Mouse (Mus musculus): ENCODE results near the gene Tnfsf14. TPM values are rescaled to one million over a fixed set of nuclear protein-coding genes. Genes with fewer than 3 reads are reported as not detected.

The Tnfsf14 gene
- total and polyA plus RNA-seq, 3 experiments: 0.11 to 0.18 (median 0.13) TPM

GRCm38 (mm10) chr17:57148994-57149803, 44.8 kb downstream of the Tnfsf14 start, which contains the start of gene Cd70:
Gene Cd70, minus strand, starts transcription at chr17:57149777.
- intact Hi-C loops (cut with DNase I): no loop called here
- Histone ChIP-seq H3K79me2 (replicated peaks; ENCODE audit: control insufficient read depth, insufficient read depth, low read length) (no peaks in the 10 kb centered on the region), H3K27me3 (ENCODE audit: control insufficient read depth, insufficient read depth, low read length) (peaks cover 11% of the 10 kb centered on the region), H3K9ac (ENCODE audit: low read depth, low read length) (no peak within 1 kb of the TSS), H3K27ac (no peak within 1 kb of the TSS), H3K36me3 (ENCODE audit: control insufficient read depth, insufficient read depth, low read length) (no peaks in the 10 kb centered on the region), H3K4me1 (ENCODE audit: control insufficient read depth, insufficient read depth, low read length) (no peaks in the 10 kb centered on the region), H3K4me3 (no peak within 1 kb of the TSS)
- TF ChIP-seq EP300 (IDR thresholded peaks at IDR 0.05; ENCODE audit: insufficient read depth, low read depth, low read length) (no peak), CTCF (IDR thresholded peaks at IDR 0.05) (no peak), POLR2A (IDR thresholded peaks at IDR 0.05; ENCODE audit: insufficient read depth, low read depth, low read length) (no peak)
- DNase-seq: no peak
- WGBS: 4% methylated on average over 39 of the region's 39 CpGs

- H3K4me1 ChIP-seq (ENCODE audit: control insufficient read depth, insufficient read depth, low read length): no peaks in the 10 kb centered on the region
- no peak for DNase-seq
- no peak overlapping the region for H3K9ac ChIP-seq (ENCODE audit: low read depth, low read length)
- no peak overlapping the region for H3K4me3 ChIP-seq
- 66% methylated on average over 4 of the region's 4 CpGs for WGBS
- no peaks in the 10 kb centered on the region for H3K79me2 ChIP-seq (replicated peaks; ENCODE audit: control insufficient read depth, insufficient read depth, low read length)
- intact Hi-C loops (cut with DNase I): no loop called here
- H3K36me3 ChIP-seq (ENCODE audit: control insufficient read depth, insufficient read depth, low read length): no peaks in the 10 kb centered on the region
- TF ChIP-seq CTCF (IDR thresholded peaks at IDR 0.05) (no peak), POLR2A (IDR thresholded peaks at IDR 0.05; ENCODE audit: insufficient read depth, low read depth, low read length) (no peak), EP300 (IDR thresholded peaks at IDR 0.05; ENCODE audit: insufficient read depth, low read depth, low read length) (no peak)
- H3K27ac ChIP-seq: no peak overlapping the region
- H3K27me3 ChIP-seq (ENCODE audit: control insufficient read depth, insufficient read depth, low read length): peaks cover 11% of the 10 kb centered on the region
These were observed 45.6 kb downstream of the Tnfsf14 start for GRCm38 (mm10) chr17:57148343-57148742.

- H3K27me3 ChIP-seq (ENCODE audit: control insufficient read depth, insufficient read depth, low read length): peaks cover 7% of the 10 kb centered on the region
- 79% methylated on average over 1 of the region's 1 CpGs for WGBS
- intact Hi-C loops (cut with DNase I): no loop called here
These were observed 48.9 kb downstream of the Tnfsf14 start for GRCm38 (mm10) chr17:57145115-57145514.

GRCm38 (mm10) chr17:57143704-57144103, 50.3 kb downstream of the Tnfsf14 start:
- intact Hi-C loops (cut with DNase I): no loop called here
- Histone ChIP-seq H3K27me3 (ENCODE audit: control insufficient read depth, insufficient read depth, low read length) (peaks cover 4% of the 10 kb centered on the region; the same call in 1 of the 2 replicates), H3K36me3 (ENCODE audit: control insufficient read depth, insufficient read depth, low read length) (no peaks in the 10 kb centered on the region), H3K4me3 (no peak overlapping the region), H3K27ac (no peak overlapping the region), H3K4me1 (ENCODE audit: control insufficient read depth, insufficient read depth, low read length) (no peaks in the 10 kb centered on the region), H3K79me2 (replicated peaks; ENCODE audit: control insufficient read depth, insufficient read depth, low read length) (no peaks in the 10 kb centered on the region), H3K9ac (ENCODE audit: low read depth, low read length) (no peak overlapping the region)
- no peak for DNase-seq
- TF ChIP-seq EP300 (IDR thresholded peaks at IDR 0.05; ENCODE audit: insufficient read depth, low read depth, low read length) (no peak), CTCF (IDR thresholded peaks at IDR 0.05) (no peak), POLR2A (IDR thresholded peaks at IDR 0.05; ENCODE audit: insufficient read depth, low read depth, low read length) (no peak)
- 60% methylated on average over 3 of the region's 3 CpGs for WGBS

More at GRCm38 (mm10) chr17:57145115-57145514, 48.9 kb downstream of the Tnfsf14 start:
- Histone ChIP-seq H3K27ac (no peak overlapping the region), H3K36me3 (ENCODE audit: control insufficient read depth, insufficient read depth, low read length) (no peaks in the 10 kb centered on the region), H3K9ac (ENCODE audit: low read depth, low read length) (no peak overlapping the region), H3K4me1 (ENCODE audit: control insufficient read depth, insufficient read depth, low read length) (no peaks in the 10 kb centered on the region), H3K4me3 (no peak overlapping the region), H3K79me2 (replicated peaks; ENCODE audit: control insufficient read depth, insufficient read depth, low read length) (no peaks in the 10 kb centered on the region)
- no peak for DNase-seq
- TF ChIP-seq POLR2A (IDR thresholded peaks at IDR 0.05; ENCODE audit: insufficient read depth, low read depth, low read length): no peak
- TF ChIP-seq EP300 (IDR thresholded peaks at IDR 0.05; ENCODE audit: insufficient read depth, low read depth, low read length): no peak
- TF ChIP-seq CTCF (IDR thresholded peaks at IDR 0.05): no peak

GRCm38 (mm10) chr17:57139708-57140107, 54.3 kb downstream of the Tnfsf14 start:
- no peaks in the 10 kb centered on the region for H3K36me3 ChIP-seq (ENCODE audit: control insufficient read depth, insufficient read depth, low read length)
- no peak overlapping the region for H3K27ac ChIP-seq
- H3K9ac ChIP-seq (ENCODE audit: low read depth, low read length): no peak overlapping the region
- intact Hi-C loops (cut with DNase I): no loop called here
- no peak overlapping the region for H3K4me3 ChIP-seq
- H3K79me2 ChIP-seq (replicated peaks; ENCODE audit: control insufficient read depth, insufficient read depth, low read length): no peaks in the 10 kb centered on the region
- DNase-seq: no peak
- no peaks in the 10 kb centered on the region for H3K4me1 ChIP-seq (ENCODE audit: control insufficient read depth, insufficient read depth, low read length)
- WGBS: 71% methylated on average over 3 of the region's 3 CpGs
- TF ChIP-seq CTCF (IDR thresholded peaks at IDR 0.05) (no peak), EP300 (IDR thresholded peaks at IDR 0.05; ENCODE audit: insufficient read depth, low read depth, low read length) (no peak), POLR2A (IDR thresholded peaks at IDR 0.05; ENCODE audit: insufficient read depth, low read depth, low read length) (no peak)
- H3K27me3 ChIP-seq (ENCODE audit: control insufficient read depth, insufficient read depth, low read length): no peaks in the 10 kb centered on the region

Small RNA genes lying within 50 kb of the gene (microRNA-seq; reads per million reads assigned to microRNA genes)
- gene Mir6978: 0 reads per million in 2 experiments

Other genes with a start within 250 kb of the Tnfsf14 start
- not detected for gene Acer1, start 212.1 kb downstream of the Tnfsf14 start, total RNA-seq (2021)
- not detected in 2 replicates for gene Acer1, start 212.1 kb downstream of the Tnfsf14 start, polyA plus RNA-seq (2012; rRNA removed)
- gene Clpp, start 203.9 kb downstream of the Tnfsf14 start, total RNA-seq (2021): 10 to 100 TPM; 72.1 to 84.9 TPM
- 150 and 155 TPM in 2 replicates for gene Clpp, start 203.9 kb downstream of the Tnfsf14 start, polyA plus RNA-seq (2012; rRNA removed)
- 10 to 100 TPM; 65.3 to 72.8 TPM for gene Alkbh7, start 196.8 kb downstream of the Tnfsf14 start, total RNA-seq (2021)
- gene Alkbh7, start 196.8 kb downstream of the Tnfsf14 start, polyA plus RNA-seq (2012; rRNA removed): 74.5 and 90.8 TPM in 2 replicates
- not detected for gene Pspn, start 194.2 kb downstream of the Tnfsf14 start, total RNA-seq (2021)
- gene Pspn, start 194.2 kb downstream of the Tnfsf14 start, polyA plus RNA-seq (2012; rRNA removed): not detected in 2 replicates
- 10 to 100 TPM; 20.7 TPM for gene Gtf2f1, start 182.9 kb downstream of the Tnfsf14 start, total RNA-seq (2021)
- 12.3 and 14.3 TPM in 2 replicates for gene Gtf2f1, start 182.9 kb downstream of the Tnfsf14 start, polyA plus RNA-seq (2012; rRNA removed)
- under 1 TPM in 1 of 2 experiments, not detected in 1; 0.18 TPM for gene Gm17949, start 182.7 kb downstream of the Tnfsf14 start, total RNA-seq (2021)
- gene Gm17949, start 182.7 kb downstream of the Tnfsf14 start, polyA plus RNA-seq (2012; rRNA removed): not detected in 2 replicates
- gene Khsrp, start 162.7 kb downstream of the Tnfsf14 start, total RNA-seq (2021): 10 to 100 TPM; 42.6 to 44.5 TPM
- gene Khsrp, start 162.7 kb downstream of the Tnfsf14 start, polyA plus RNA-seq (2012; rRNA removed): 35.7 and 36.5 TPM in 2 replicates
- not detected for gene Slc25a41, start 152.5 kb downstream of the Tnfsf14 start, total RNA-seq (2021)
- gene Slc25a41, start 152.5 kb downstream of the Tnfsf14 start, polyA plus RNA-seq (2012; rRNA removed): 0.18 TPM in 1 of 2 replicates, not detected in the other
- not detected for gene Crb3, start 135.1 kb downstream of the Tnfsf14 start, total RNA-seq (2021)
- 0.26 and 1.2 TPM in 2 replicates for gene Crb3, start 135.1 kb downstream of the Tnfsf14 start, polyA plus RNA-seq (2012; rRNA removed)
- 10 to 100 TPM; 63.5 to 70.9 TPM for gene Slc25a23, start 134.3 kb downstream of the Tnfsf14 start, total RNA-seq (2021)
- 67.5 and 72.4 TPM in 2 replicates for gene Slc25a23, start 134.3 kb downstream of the Tnfsf14 start, polyA plus RNA-seq (2012; rRNA removed)
- 1 to 10 TPM; 1.1 to 2.0 TPM for gene Dennd1c, start 115.7 kb downstream of the Tnfsf14 start, total RNA-seq (2021)
- 5.1 and 6.0 TPM in 2 replicates for gene Dennd1c, start 115.7 kb downstream of the Tnfsf14 start, polyA plus RNA-seq (2012; rRNA removed)
- 1 to 10 TPM; 1.5 to 2.7 TPM for gene Tubb4a, start 106.4 kb downstream of the Tnfsf14 start, total RNA-seq (2021)
- 4.0 and 6.1 TPM in 2 replicates for gene Tubb4a, start 106.4 kb downstream of the Tnfsf14 start, polyA plus RNA-seq (2012; rRNA removed)
- under 1 TPM; 0.26 to 0.80 TPM for gene Tnfsf9, start 88.9 kb downstream of the Tnfsf14 start, total RNA-seq (2021)
- gene Tnfsf9, start 88.9 kb downstream of the Tnfsf14 start, polyA plus RNA-seq (2012; rRNA removed): 0.67 and 1.2 TPM in 2 replicates
- gene Cd70, start 44.4 kb downstream of the Tnfsf14 start, total RNA-seq (2021): not detected
- gene Cd70, start 44.4 kb downstream of the Tnfsf14 start, polyA plus RNA-seq (2012; rRNA removed): not detected in 2 replicates
- 10 to 100 TPM; 91.5 to 91.6 TPM for gene C3, start 34.0 kb upstream of the Tnfsf14 start, total RNA-seq (2021)
- 119 and 160 TPM in 2 replicates for gene C3, start 34.0 kb upstream of the Tnfsf14 start, polyA plus RNA-seq (2012; rRNA removed)
- 10 to 100 TPM; 27.8 to 32.7 TPM for gene Gpr108, start 54.3 kb upstream of the Tnfsf14 start, total RNA-seq (2021)
- 37.9 and 48.3 TPM in 2 replicates for gene Gpr108, start 54.3 kb upstream of the Tnfsf14 start, polyA plus RNA-seq (2012; rRNA removed)
- gene Trip10, start 55.3 kb upstream of the Tnfsf14 start, total RNA-seq (2021): 100 to 1,000 TPM; 107 to 128 TPM
- 69.0 and 83.2 TPM in 2 replicates for gene Trip10, start 55.3 kb upstream of the Tnfsf14 start, polyA plus RNA-seq (2012; rRNA removed)
- gene Vav1, start 84.9 kb upstream of the Tnfsf14 start, total RNA-seq (2021): 1 to 10 TPM; 1.9 to 2.2 TPM
- gene Vav1, start 84.9 kb upstream of the Tnfsf14 start, polyA plus RNA-seq (2012; rRNA removed): 1.8 and 2.0 TPM in 2 replicates
- 10 to 100 TPM in 1 of 2 experiments, 1 to 10 TPM in 1; 8.6 to 12.6 TPM for gene Adgre1, start 164.5 kb upstream of the Tnfsf14 start, total RNA-seq (2021)
- 7.9 and 11.0 TPM in 2 replicates for gene Adgre1, start 164.5 kb upstream of the Tnfsf14 start, polyA plus RNA-seq (2012; rRNA removed)

Data from heart, adult 2 months (tissue).